Mouse (Mus musculus) thymus, adult 2 months (tissue): ENCODE data around the gene Sema3d. TPM values are rescaled to one million over a fixed set of nuclear protein-coding genes. Genes with fewer than 3 reads are reported as not detected.

Experiments used
- DNase-seq: peaks from one replicate; pipeline ENCODE4 v3.0.0; 2021
- H3K27ac ChIP-seq: fragments of 200-500 bp; 2 replicates; pipeline ENCODE4 v1.5.1; 2012; ENCODE audit warnings: low read length, control low read depth; ENCODE audit not compliant: control insufficient read depth, insufficient read depth
- H3K27me3 ChIP-seq: fragments of 200-500 bp; 2 replicates; pipeline ENCODE4 v1.6.1; 2012; ENCODE audit warnings: mild to moderate bottlenecking, low read length, moderate library complexity, mixed read lengths; ENCODE audit not compliant: control insufficient read depth, insufficient read depth
- H3K36me3 ChIP-seq: fragments of 200-500 bp; 2 replicates; pipeline ENCODE4 v1.6.1; 2012; ENCODE audit warnings: mild to moderate bottlenecking, low read length, moderate library complexity; ENCODE audit not compliant: control insufficient read depth, insufficient read depth
- H3K4me1 ChIP-seq: fragments of 200-500 bp; replicated peaks from 2 replicates; pipeline ENCODE4 v1.6.1; 2012; ENCODE audit warnings: low read length; ENCODE audit not compliant: control insufficient read depth, insufficient read depth
- H3K4me3 ChIP-seq: fragments of 200-500 bp; 2 replicates; pipeline ENCODE4 v1.5.1; 2012; ENCODE audit warnings: mild to moderate bottlenecking, low read length, control low read depth, moderate library complexity; ENCODE audit not compliant: control insufficient read depth, insufficient read depth
- CTCF ChIP-seq: fragments of 200-500 bp; IDR thresholded peaks from 2 replicates; pipeline ENCODE4 v1.5.1; 2012; ENCODE audit warnings: mild to moderate bottlenecking, control low read depth, low read length, moderate library complexity, borderline replicate concordance; ENCODE audit not compliant: control insufficient read depth, poor library complexity, insufficient read depth; ENCODE audit errors: extremely low read depth
- POLR2A ChIP-seq: fragments of 200-500 bp; IDR thresholded peaks from 2 replicates; pipeline ENCODE4 v1.6.1; 2012; ENCODE audit warnings: mild to moderate bottlenecking, low read length, control low read depth, moderate library complexity; ENCODE audit not compliant: control insufficient read depth, poor library complexity, insufficient read depth; ENCODE audit errors: extremely low read depth
- WGBS: fragments of 180-500 bp; shearing (Covaris S2); methylation state at CpG from one replicate; pipeline ENCODE4 v1.1.7; 2018; 5-methylcytosine and 5-hydroxymethylcytosine counted together
- polyA plus RNA-seq: library from polyadenylated mRNA; depleted of rRNA; stranded (reverse); fragments of >200 nt; gene quantifications from 2 replicates; pipeline ENCODE4 v1.2.3, GENCODE M21; 2012

Gene Sema3d
- polyA plus RNA-seq, 1 experiment, result 0.40 TPM

- H3K36me3 ChIP-seq, result no peaks in the 10 kb centered on the region
- no peak overlapping the region for H3K4me3 ChIP-seq
- no peaks in the 10 kb centered on the region for H3K4me1 ChIP-seq
- no peaks in the 10 kb centered on the region for H3K27me3 ChIP-seq
- no peak for TF ChIP-seq POLR2A
- TF ChIP-seq CTCF, result no peak
- H3K27ac ChIP-seq, result no peak overlapping the region
- WGBS, result 96% methylated on average over 6 of the region's 6 CpGs
- DNase-seq, result no peak
These were observed 115.2 kb downstream of the Sema3d start for GRCm38 (mm10) chr5:12498227-12498928.

GRCm38 (mm10) chr5:12499037-12499436 is 115.9 kb downstream of the Sema3d start:
- no peak overlapping the region for H3K27ac ChIP-seq
- no peaks in the 10 kb centered on the region for H3K4me1 ChIP-seq
- H3K36me3 ChIP-seq, result no peaks in the 10 kb centered on the region
- TF ChIP-seq CTCF, result no peak
- no peak for TF ChIP-seq POLR2A
- DNase-seq, result no peak
- WGBS, result 95% methylated on average over 5 of the region's 5 CpGs
- no peak overlapping the region for H3K4me3 ChIP-seq
- H3K27me3 ChIP-seq, result no peaks in the 10 kb centered on the region

GRCm38 (mm10) chr5:12499791-12500504 is 116.8 kb downstream of the Sema3d start:
- DNase-seq, result no peak
- Histone ChIP-seq H3K4me1 (no peaks in the 10 kb centered on the region), H3K27me3 (no peaks in the 10 kb centered on the region), H3K4me3 (no peak overlapping the region), H3K27ac (no peak overlapping the region), H3K36me3 (no peaks in the 10 kb centered on the region)
- WGBS, result 89% methylated on average over 6 of the region's 6 CpGs
- TF ChIP-seq CTCF (no peak), POLR2A (no peak)

- 60% methylated on average over 1 of the region's 1 CpGs for whole genome bisulfite sequencing
- no peak for TF ChIP-seq POLR2A
- no peak for TF ChIP-seq CTCF
- no peak for DNase-seq
- Histone ChIP-seq H3K27me3 (no peaks in the 10 kb centered on the region), H3K27ac (no peak overlapping the region), H3K4me1 (no peaks in the 10 kb centered on the region), H3K36me3 (no peaks in the 10 kb centered on the region), H3K4me3 (no peak overlapping the region)
These were observed 129.3 kb downstream of the Sema3d start for GRCm38 (mm10) chr5:12512471-12512870.

- TF ChIP-seq CTCF (no peak), POLR2A (no peak)
- no peaks in the 10 kb centered on the region for H3K36me3 ChIP-seq
- H3K27me3 ChIP-seq, result no peaks in the 10 kb centered on the region
- no peak overlapping the region for H3K4me3 ChIP-seq
- H3K27ac ChIP-seq, result no peak overlapping the region
- WGBS, result 95% methylated on average over 4 of the region's 4 CpGs
- H3K4me1 ChIP-seq, result no peaks in the 10 kb centered on the region
- DNase-seq, result no peak
These were observed 132.1 kb downstream of the Sema3d start for GRCm38 (mm10) chr5:12515283-12515682.

- H3K27ac ChIP-seq, result no peak overlapping the region
- WGBS, result 80% methylated on average over 4 of the region's 4 CpGs
- no peaks in the 10 kb centered on the region for H3K4me1 ChIP-seq
- no peaks in the 10 kb centered on the region for H3K27me3 ChIP-seq
- DNase-seq, result no peak
- no peaks in the 10 kb centered on the region for H3K36me3 ChIP-seq
- H3K4me3 ChIP-seq, result no peak overlapping the region
- TF ChIP-seq CTCF (no peak), POLR2A (no peak)
These were observed 142.1 kb downstream of the Sema3d start for GRCm38 (mm10) chr5:12525235-12525767.
